Mouse (Mus musculus): ENCODE data around the gene Dclk3.

Gene Dclk3

GRCm38 (mm10) chr9:111438904-111439835 is at the start of gene Dclk3:
Dclk3 (plus strand) TSS chr9:111439081.
- no peak for DNase-seq (ENCODE audit: low spot score in 2 of 2)

GRCm38 (mm10) chr9:111390016-111390415 is 48.9 kb upstream of the Dclk3 start:
- DNase-seq (ENCODE audit: low spot score in 2 of 2) = no peak

- no peak for DNase-seq (ENCODE audit: low spot score in 2 of 2)
Observed at GRCm38 (mm10) chr9:111391036-111391435, 47.8 kb upstream of the Dclk3 start.

GRCm38 (mm10) chr9:111391926-111392442 is 46.9 kb upstream of the Dclk3 start:
- no peak for DNase-seq (ENCODE audit: low spot score in 2 of 2)

GRCm38 (mm10) chr9:111395265-111395664 is 43.6 kb upstream of the Dclk3 start:
- DNase-seq (ENCODE audit: low spot score in 2 of 2) = no peak

GRCm38 (mm10) chr9:111398059-111398458 is 40.8 kb upstream of the Dclk3 start:
- no peak for DNase-seq (ENCODE audit: low spot score in 2 of 2)

GRCm38 (mm10) chr9:111400089-111400488 is 38.8 kb upstream of the Dclk3 start:
- DNase-seq (ENCODE audit: low spot score in 2 of 2) = no peak

GRCm38 (mm10) chr9:111403159-111403558 is 35.7 kb upstream of the Dclk3 start:
- no peak for DNase-seq (ENCODE audit: low spot score in 2 of 2)

- no peak for DNase-seq (ENCODE audit: low spot score in 2 of 2)
Observed at GRCm38 (mm10) chr9:111404346-111405079, 34.4 kb upstream of the Dclk3 start.

GRCm38 (mm10) chr9:111405080-111405428 is 33.8 kb upstream of the Dclk3 start:
- DNase-seq (ENCODE audit: low spot score in 2 of 2) = no peak

GRCm38 (mm10) chr9:111408012-111408411 is 30.9 kb upstream of the Dclk3 start:
- no peak for DNase-seq (ENCODE audit: low spot score in 2 of 2)

- DNase-seq (ENCODE audit: low spot score in 2 of 2) = no peak
Observed at GRCm38 (mm10) chr9:111408427-111408826, 30.5 kb upstream of the Dclk3 start.

- no peak for DNase-seq (ENCODE audit: low spot score in 2 of 2)
Observed at GRCm38 (mm10) chr9:111412471-111413160, 26.3 kb upstream of the Dclk3 start.

GRCm38 (mm10) chr9:111421862-111422261 is 17.0 kb upstream of the Dclk3 start:
- no peak for DNase-seq (ENCODE audit: low spot score in 2 of 2)

- no peak for DNase-seq (ENCODE audit: low spot score in 2 of 2)
Observed at GRCm38 (mm10) chr9:111422567-111422966, 16.3 kb upstream of the Dclk3 start.

- DNase-seq (ENCODE audit: low spot score in 2 of 2) = no peak
Observed at GRCm38 (mm10) chr9:111425113-111425512, 13.8 kb upstream of the Dclk3 start.

GRCm38 (mm10) chr9:111425952-111426351 is 12.9 kb upstream of the Dclk3 start:
- no peak for DNase-seq (ENCODE audit: low spot score in 2 of 2)

GRCm38 (mm10) chr9:111427891-111428555 is 10.9 kb upstream of the Dclk3 start:
- no peak for DNase-seq (ENCODE audit: low spot score in 2 of 2)

- no peak for DNase-seq (ENCODE audit: low spot score in 2 of 2)
Observed at GRCm38 (mm10) chr9:111428698-111429362, 10.1 kb upstream of the Dclk3 start.

- DNase-seq (ENCODE audit: low spot score in 2 of 2) = no peak
Observed at GRCm38 (mm10) chr9:111429363-111429750, 9.5 kb upstream of the Dclk3 start.

- no peak for DNase-seq (ENCODE audit: low spot score in 2 of 2)
Observed at GRCm38 (mm10) chr9:111435429-111435828, 3.5 kb upstream of the Dclk3 start.

All from spleen, postnatal 36 days (tissue).